Mouse (Mus musculus) lung, embryonic 15.5 days (tissue): ENCODE measurements around the gene Il2rg. TPM values are rescaled to one million over a fixed set of nuclear protein-coding genes. Genes with fewer than 3 reads are reported as not detected.
A peak's percentile ranks its signal among the peaks of the same experiment; 100 is the strongest.

Source experiments
- ATAC-seq: fragments of 200-750 bp; cut with Nextera tagmentation; 2 replicates; pipeline ENCODE4 v1.8.0; 2017; ENCODE audit warnings: moderate number of reproducible peaks, borderline replicate concordance; ENCODE audit not compliant: low FRiP score, low TSS enrichment; ENCODE audit errors: extremely low read depth
- H3K27ac ChIP-seq: fragments of 300-500 bp; sonication (generic); 2 replicates; pipeline ENCODE4 v1.5.1; 2015; ENCODE audit warnings: moderate library complexity, mild to moderate bottlenecking, inconsistent platforms
- H3K27me3 ChIP-seq: fragments of 300-500 bp; sonication (generic); 2 replicates; pipeline ENCODE4 v1.6.1; 2015; ENCODE audit warnings: inconsistent platforms
- H3K36me3 ChIP-seq: fragments of 300-500 bp; sonication (generic); 2 replicates; pipeline ENCODE4 v1.6.1; 2015; ENCODE audit warnings: inconsistent platforms
- H3K4me1 ChIP-seq: fragments of 300-500 bp; sonication (generic); 2 replicates; pipeline ENCODE4 v1.6.1; 2015; ENCODE audit warnings: inconsistent platforms
- H3K4me2 ChIP-seq: fragments of 300-500 bp; sonication (generic); 2 replicates; pipeline ENCODE4 v1.6.1; 2015; ENCODE audit warnings: inconsistent platforms, mild to moderate bottlenecking, moderate library complexity
- H3K4me3 ChIP-seq: fragments of 300-500 bp; sonication (generic); 2 replicates; pipeline ENCODE4 v1.5.1; 2015; ENCODE audit warnings: mild to moderate bottlenecking, inconsistent platforms
- H3K9ac ChIP-seq: fragments of 300-500 bp; sonication (generic); 2 replicates; pipeline ENCODE4 v1.6.1; 2015; ENCODE audit warnings: inconsistent platforms
- H3K9me3 ChIP-seq: fragments of 300-500 bp; sonication (generic); 2 replicates; pipeline ENCODE4 v1.6.1; 2016; ENCODE audit warnings: inconsistent platforms
- WGBS: fragments of 180-500 bp; shearing (Covaris S2); methylation state at CpG from one replicate; pipeline ENCODE4 v1.1.7; 2015; 5-methylcytosine and 5-hydroxymethylcytosine counted together
- polyA plus RNA-seq: library from polyadenylated mRNA; unstranded; fragments of >200 nt; fragmentation: Nextera tagmentation; extraction: Ambion mirVana; gene quantifications from 2 replicates; pipeline ENCODE4 v1.2.1, GENCODE M21; 2015

Il2rg gene
- polyA plus RNA-seq, 1 experiment from 2014 or later = 27.6 TPM

GRCm38 (mm10) chrX:101287543-101287942, 19.5 kb upstream of the Il2rg start:
- Histone ChIP-seq H3K9me3 (no peaks in the 10 kb centered on the region), H3K4me2 (no peak overlapping the region), H3K36me3 (peaks cover 33% of the 10 kb centered on the region), H3K4me3 (no peak overlapping the region), H3K27me3 (no peaks in the 10 kb centered on the region), H3K9ac (no peak overlapping the region), H3K4me1 (no peaks in the 10 kb centered on the region), H3K27ac (no peak overlapping the region)
- no peak for ATAC-seq
- WGBS = 85% methylated on average over 3 of the region's 3 CpGs

GRCm38 (mm10) chrX:101285953-101286670, 18.1 kb upstream of the Il2rg start:
- WGBS = 88% methylated on average over 14 of the region's 14 CpGs

GRCm38 (mm10) chrX:101285534-101285933, 17.5 kb upstream of the Il2rg start:
- H3K36me3 ChIP-seq = peaks cover 45% of the 10 kb centered on the region
- no peaks in the 10 kb centered on the region for H3K9me3 ChIP-seq
- no peak overlapping the region for H3K9ac ChIP-seq
- no peak overlapping the region for H3K4me3 ChIP-seq
- no peak overlapping the region for H3K4me2 ChIP-seq
- H3K4me1 ChIP-seq = no peaks in the 10 kb centered on the region
- no peak for ATAC-seq
- no peak overlapping the region for H3K27ac ChIP-seq
- no peaks in the 10 kb centered on the region for H3K27me3 ChIP-seq
- 22% methylated on average over 6 of the region's 6 CpGs for WGBS

More at GRCm38 (mm10) chrX:101285953-101286670, 18.1 kb upstream of the Il2rg start:
- ATAC-seq = no peak
- Histone ChIP-seq H3K36me3 (peaks cover 40% of the 10 kb centered on the region), H3K9ac (no peak overlapping the region), H3K4me2 (no peak overlapping the region), H3K27me3 (no peaks in the 10 kb centered on the region), H3K4me1 (no peaks in the 10 kb centered on the region), H3K27ac (no peak overlapping the region), H3K9me3 (no peaks in the 10 kb centered on the region), H3K4me3 (no peak overlapping the region)

- peaks cover 52% of the 10 kb centered on the region for H3K36me3 ChIP-seq
- WGBS = 70% methylated on average over 6 of the region's 6 CpGs
Measured at GRCm38 (mm10) chrX:101282813-101283212, 14.8 kb upstream of the Il2rg start.

GRCm38 (mm10) chrX:101273875-101274738, 6.1 kb upstream of the Il2rg start, which contains the start of gene Med12:
Gene Med12, plus strand, starts transcription at chrX:101274030.
- Histone ChIP-seq H3K4me2 (peak within 1 kb of the TSS; percentile 51), H3K9ac (peak within 1 kb of the TSS; percentile 68), H3K4me3 (peak within 1 kb of the TSS; percentile 57), H3K36me3 (peaks cover 13% of the 10 kb centered on the region), H3K27ac (peak within 1 kb of the TSS; percentile 44; the same call in 1 of the 2 replicates), H3K9me3 (no peaks in the 10 kb centered on the region), H3K4me1 (peaks cover 5% of the 10 kb centered on the region), H3K27me3 (peaks cover 5% of the 10 kb centered on the region; the same call in 1 of the 2 replicates)
- 17% methylated on average over 52 of the region's 54 CpGs for WGBS
- peak; percentile 98 for ATAC-seq

More at GRCm38 (mm10) chrX:101282813-101283212, 14.8 kb upstream of the Il2rg start:
- no peaks in the 10 kb centered on the region for H3K27me3 ChIP-seq
- H3K27ac ChIP-seq = no peak overlapping the region
- H3K9me3 ChIP-seq = no peaks in the 10 kb centered on the region
- no peak overlapping the region for H3K4me3 ChIP-seq
- ATAC-seq = no peak
- H3K4me2 ChIP-seq = no peak overlapping the region
- H3K4me1 ChIP-seq = no peaks in the 10 kb centered on the region
- no peak overlapping the region for H3K9ac ChIP-seq

- peaks cover 5% of the 10 kb centered on the region; the same call in 1 of the 2 replicates for H3K27me3 ChIP-seq
- H3K36me3 ChIP-seq = peaks cover 9% of the 10 kb centered on the region
- no peaks in the 10 kb centered on the region for H3K9me3 ChIP-seq
- H3K4me3 ChIP-seq = peak overlapping the region; percentile 57
- ATAC-seq = peak; percentile 23; the same call in 1 of the 2 replicates
- H3K9ac ChIP-seq = no peak overlapping the region
- H3K4me1 ChIP-seq = peaks cover 5% of the 10 kb centered on the region
- H3K27ac ChIP-seq = peak overlapping the region; percentile 23; the same call in 1 of the 2 replicates
- 19% methylated on average over 6 of the region's 6 CpGs for WGBS
- peak overlapping the region; percentile 51 for H3K4me2 ChIP-seq
Measured at GRCm38 (mm10) chrX:101273410-101273809, 5.4 kb upstream of the Il2rg start.

- Histone ChIP-seq H3K4me1 (no peaks in the 10 kb centered on the region), H3K9ac (no peak within 1 kb of the TSS), H3K4me3 (no peak within 1 kb of the TSS), H3K36me3 (no peaks in the 10 kb centered on the region), H3K27me3 (peaks cover 5% of the 10 kb centered on the region; the same call in 1 of the 2 replicates), H3K4me2 (peak within 1 kb of the TSS; percentile 13; the same call in 1 of the 2 replicates), H3K9me3 (no peaks in the 10 kb centered on the region), H3K27ac (no peak within 1 kb of the TSS)
- 59% methylated on average over 3 of the region's 3 CpGs for WGBS
- ATAC-seq = no peak
Measured at GRCm38 (mm10) chrX:101268755-101269124, 685 bp upstream of the Il2rg start, which contains the start of gene Gm20489. Gene Gm20489, minus strand, starts transcription at chrX:101269023.

- no peaks in the 10 kb centered on the region for H3K27me3 ChIP-seq
- H3K9ac ChIP-seq = no peak overlapping the region
- H3K4me1 ChIP-seq = no peaks in the 10 kb centered on the region
- H3K9me3 ChIP-seq = no peaks in the 10 kb centered on the region
- H3K4me2 ChIP-seq = no peak overlapping the region
- 93% methylated on average over 6 of the region's 6 CpGs for WGBS
- H3K36me3 ChIP-seq = no peaks in the 10 kb centered on the region
- no peak for ATAC-seq
- H3K4me3 ChIP-seq = no peak overlapping the region
- H3K27ac ChIP-seq = no peak overlapping the region
Measured at GRCm38 (mm10) chrX:101266631-101267030, 1.4 kb downstream of the Il2rg start.

GRCm38 (mm10) chrX:101263892-101264291, 4.2 kb downstream of the Il2rg start, which contains the start of gene Gm614:
Gene Gm614, minus strand, starts transcription at chrX:101263992.
- no peak for ATAC-seq
- 88% methylated on average over 1 of the region's 1 CpGs for WGBS
- no peak within 1 kb of the TSS for H3K27ac ChIP-seq

GRCm38 (mm10) chrX:101260441-101261325, 7.4 kb downstream of the Il2rg start:
- no peak overlapping the region for H3K4me2 ChIP-seq
- peaks cover 6% of the 10 kb centered on the region; the same call in 1 of the 2 replicates for H3K4me1 ChIP-seq
- no peak overlapping the region for H3K9ac ChIP-seq
- H3K36me3 ChIP-seq = no peaks in the 10 kb centered on the region
- H3K27ac ChIP-seq = peak overlapping the region; percentile 76
- no peaks in the 10 kb centered on the region for H3K27me3 ChIP-seq
- H3K9me3 ChIP-seq = no peaks in the 10 kb centered on the region
- no peak overlapping the region for H3K4me3 ChIP-seq
- 22% methylated on average over 11 of the region's 13 CpGs for WGBS
- peak; percentile 70; the same call in 1 of the 2 replicates for ATAC-seq

More at GRCm38 (mm10) chrX:101263892-101264291, 4.2 kb downstream of the Il2rg start, which contains the start of gene Gm614:
- no peaks in the 10 kb centered on the region for H3K27me3 ChIP-seq
- no peak within 1 kb of the TSS for H3K4me2 ChIP-seq
- H3K4me1 ChIP-seq = peaks cover 6% of the 10 kb centered on the region; the same call in 1 of the 2 replicates
- no peaks in the 10 kb centered on the region for H3K36me3 ChIP-seq
- H3K9me3 ChIP-seq = no peaks in the 10 kb centered on the region
- no peak within 1 kb of the TSS for H3K9ac ChIP-seq
- no peak within 1 kb of the TSS for H3K4me3 ChIP-seq

- Histone ChIP-seq H3K27me3 (no peaks in the 10 kb centered on the region), H3K9ac (no peak overlapping the region), H3K4me2 (no peak overlapping the region), H3K4me3 (no peak overlapping the region), H3K9me3 (no peaks in the 10 kb centered on the region), H3K4me1 (peaks cover 6% of the 10 kb centered on the region; the same call in 1 of the 2 replicates), H3K27ac (no peak overlapping the region), H3K36me3 (no peaks in the 10 kb centered on the region)
- ATAC-seq = no peak
- 81% methylated on average over 13 of the region's 13 CpGs for WGBS
Measured at GRCm38 (mm10) chrX:101256603-101257002, 11.5 kb downstream of the Il2rg start.
